Comparison of ENCODE assay signal across 10 mouse cellular contexts in genomic region chr5:139371118-139371517, GRCm38 (mm10). TPM values are rescaled to one million over a fixed set of nuclear protein-coding genes. Genes with fewer than 3 reads are reported as not detected.
A peak's percentile ranks its signal among the peaks of the same experiment; 100 is the strongest.
DNase-seq lines count a peak whose midpoint lies in the region; ATAC-seq and TF ChIP-seq lines count a peak whose summit lies in the region.
"Had no signal": no experiment of that assay in that cellular context is flagged by ENCODE, and none has a peak within 500 bp of the region (broad histone marks: within the 10 kb centered on the region; RNA-seq: fewer than 3 reads in every experiment).

No protein-coding gene starts in this region.

- TF ChIP-seq EP300 in lung, postnatal 0 days (IDR thresholded peaks at IDR 0.05), result no peak

- ATAC-seq in erythroblast, adult 5-6 weeks (replicated peaks; ENCODE audit: low FRiP score, poor library complexity, severe bottlenecking), result no peak
- no peak for ATAC-seq in lung, postnatal 0 days
- ATAC-seq in limb, embryonic 14.5 days (ENCODE audit: low FRiP score, low read depth), result no peak
- no peak for ATAC-seq in stomach, embryonic 14.5 days (ENCODE audit: insufficient number of reproducible peaks, insufficient read depth, low FRiP score, low read depth)

- no peaks in the 10 kb centered on the region for H3K27me3 ChIP-seq in erythroblast, embryonic 14.5 days (ENCODE audit: control insufficient read depth)
- no peaks in the 10 kb centered on the region for H3K27me3 ChIP-seq in lung, postnatal 0 days (replicated peaks; ENCODE audit: insufficient read depth, low read length)
- no peaks in the 10 kb centered on the region for H3K27me3 ChIP-seq in limb, embryonic 14.5 days (ENCODE audit: control insufficient read depth, insufficient read depth, low read length)
- H3K27me3 ChIP-seq in stomach, embryonic 14.5 days (ENCODE audit: control insufficient read depth, insufficient read depth, low read length), result no peaks in the 10 kb centered on the region

- H3K4me1 ChIP-seq in erythroblast, embryonic 14.5 days (ENCODE audit: control insufficient read depth), result peaks cover 91% of the 10 kb centered on the region
- peaks cover 12% of the 10 kb centered on the region for H3K4me1 ChIP-seq in lung, postnatal 0 days (ENCODE audit: insufficient read depth, low read depth, low read length)
- H3K4me1 ChIP-seq in limb, embryonic 14.5 days (ENCODE audit: control insufficient read depth, insufficient read depth, low read length), result peaks cover 18% of the 10 kb centered on the region
- peaks cover 5% of the 10 kb centered on the region; the same call in 1 of the 2 replicates for H3K4me1 ChIP-seq in stomach, embryonic 14.5 days (ENCODE audit: control insufficient read depth, insufficient read depth, low read length)

- peak overlapping the region; percentile 85 for H3K4me2 ChIP-seq in lung, postnatal 0 days (replicated peaks; ENCODE audit: low read depth, low read length)
- H3K4me2 ChIP-seq in limb, embryonic 14.5 days (replicated peaks; ENCODE audit: low read depth, low read length, severe bottlenecking), result peak overlapping the region; percentile 85
- peak overlapping the region; percentile 79 for H3K4me2 ChIP-seq in stomach, embryonic 14.5 days (replicated peaks; ENCODE audit: low read depth, low read length)

- H3K36me3 ChIP-seq in erythroblast, embryonic 14.5 days (ENCODE audit: control insufficient read depth), result peaks cover 14% of the 10 kb centered on the region
- no peaks in the 10 kb centered on the region for H3K36me3 ChIP-seq in lung, postnatal 0 days (ENCODE audit: insufficient read depth, low read length)
- H3K36me3 ChIP-seq in limb, embryonic 14.5 days (ENCODE audit: control insufficient read depth, insufficient read depth, low read length), result no peaks in the 10 kb centered on the region
- no peaks in the 10 kb centered on the region for H3K36me3 ChIP-seq in stomach, embryonic 14.5 days (ENCODE audit: control insufficient read depth, insufficient read depth, low read length)

- WGBS in lung, postnatal 0 days, result 46% methylated on average over 5 of the region's 5 CpGs
- whole genome bisulfite sequencing in limb, embryonic 14.5 days, result 73% methylated on average over 5 of the region's 5 CpGs
- WGBS in stomach, embryonic 14.5 days, result 61% methylated on average over 5 of the region's 5 CpGs

- peak overlapping the region; percentile 72 for H3K4me3 ChIP-seq in erythroblast, embryonic 14.5 days (replicated peaks)
- peak overlapping the region; percentile 60 for H3K4me3 ChIP-seq in lung, postnatal 0 days (ENCODE audit: low read depth, low read length)
- peak overlapping the region; percentile 71 for H3K4me3 ChIP-seq in limb, embryonic 14.5 days (replicated peaks; ENCODE audit: low read length)
- H3K4me3 ChIP-seq in stomach, embryonic 14.5 days (ENCODE audit: low read depth, low read length), result peak overlapping the region; percentile 58

- H3K9ac ChIP-seq in lung, postnatal 0 days (replicated peaks; ENCODE audit: low read depth), result peak overlapping the region; percentile 89
- peak overlapping the region; percentile 98 for H3K9ac ChIP-seq in limb, embryonic 14.5 days (ENCODE audit: low read depth, low read length, severe bottlenecking)
- H3K9ac ChIP-seq in stomach, embryonic 14.5 days (replicated peaks; ENCODE audit: low read depth, low read length), result peak overlapping the region; percentile 84; the same call in 1 of the 2 replicates

- no peak for TF ChIP-seq CTCF in lung, postnatal 0 days (IDR thresholded peaks at IDR 0.05)

- H3K9me3 ChIP-seq in erythroblast, embryonic 14.5 days (ENCODE audit: control insufficient read depth, low read length), result no peaks in the 10 kb centered on the region
- no peaks in the 10 kb centered on the region for H3K9me3 ChIP-seq in lung, postnatal 0 days (ENCODE audit: low read length)
- H3K9me3 ChIP-seq in limb, embryonic 14.5 days (ENCODE audit: control insufficient read depth, low read length), result no peaks in the 10 kb centered on the region
- H3K9me3 ChIP-seq in stomach, embryonic 14.5 days (ENCODE audit: control insufficient read depth, low read depth, low read length), result no peaks in the 10 kb centered on the region

- TF ChIP-seq POLR2A in limb, embryonic 14.5 days (IDR thresholded peaks at IDR 0.05; ENCODE audit: borderline replicate concordance, extremely low read depth, insufficient read depth, insufficient read length), result no peak

- H3K27ac ChIP-seq in lung, postnatal 0 days (ENCODE audit: low read length), result no peak overlapping the region
- peak overlapping the region; percentile 86; the same call in 1 of the 2 replicates for H3K27ac ChIP-seq in limb, embryonic 14.5 days (replicated peaks; ENCODE audit: low read depth, low read length)
- 0 out of 2 replicates have a peak overlapping the region, but pooled peaks have one; percentile 4 for H3K27ac ChIP-seq in stomach, embryonic 14.5 days (ENCODE audit: low read length)

- no peak for DNase-seq in lung, postnatal 0 days (ENCODE audit: low spot score)
- DNase-seq in lung, postnatal 36 days, result no peak
- DNase-seq in limb, embryonic 14.5 days (ENCODE audit: low spot score), result no peak
- no peak for DNase-seq in thymus, postnatal 14 days
- no peak for DNase-seq in MN1 (ENCODE audit: low spot score)

RNA-seq across cellular contexts. Expression of gene Gpr146, which starts 6.4 kb away (rescaled TPM):
- 8.1 and 9.7 TPM in 2 replicates for polyA plus RNA-seq in erythroblast, embryonic 14.5 days (2012)
- 27.3 and 37.2 TPM in 2 replicates for total RNA-seq in erythroblast, adult 5-6 weeks (2015; ENCODE audit: low replicate concordance)
- total RNA-seq in erythroblast, adult 5-6 weeks (2017; ENCODE audit: low replicate concordance), result 49.4 and 58.3 TPM in 2 replicates
- polyA plus RNA-seq in lung, postnatal 0 days (2015; fragmentation: Nextera tagmentation; extraction: Ambion mirVana), result 22.7 and 28.1 TPM in 2 replicates
- 1.9 and 2.4 TPM in 2 replicates for polyA plus RNA-seq in limb, embryonic 14.5 days (2012; rRNA removed)
- polyA plus RNA-seq in limb, embryonic 14.5 days (2014; fragmentation: Nextera tagmentation; extraction: Ambion mirVana), result 2.3 and 2.5 TPM in 2 replicates
- 1.3 and 1.5 TPM in 2 replicates for polyA plus RNA-seq in stomach, embryonic 14.5 days (2014; fragmentation: Nextera tagmentation; extraction: Ambion mirVana)

RNA-seq across cellular contexts. Expression of gene Cyp2w1, which starts 18.7 kb away (rescaled TPM):
- 0.02 and 0.06 TPM in 2 replicates for polyA plus RNA-seq in erythroblast, embryonic 14.5 days (2012)
- not detected in 2 replicates for total RNA-seq in erythroblast, adult 5-6 weeks (2015; ENCODE audit: low replicate concordance)
- not detected in 2 replicates for total RNA-seq in erythroblast, adult 5-6 weeks (2017; ENCODE audit: low replicate concordance)
- polyA plus RNA-seq in lung, postnatal 0 days (2015; fragmentation: Nextera tagmentation; extraction: Ambion mirVana), result not detected in 2 replicates
- polyA plus RNA-seq in limb, embryonic 14.5 days (2012; rRNA removed), result 29.3 and 36.2 TPM in 2 replicates
- 19.6 and 20.7 TPM in 2 replicates for polyA plus RNA-seq in limb, embryonic 14.5 days (2014; fragmentation: Nextera tagmentation; extraction: Ambion mirVana)
- 6.3 and 6.8 TPM in 2 replicates for polyA plus RNA-seq in stomach, embryonic 14.5 days (2014; fragmentation: Nextera tagmentation; extraction: Ambion mirVana)
- total RNA-seq: adrenal gland, adult 18-20 months; gastrocnemius, postnatal 4 days had no signal

RNA-seq across cellular contexts. Expression of gene Cox19, which starts 19.9 kb away (rescaled TPM):
- 5.5 and 10.5 TPM in 2 replicates for polyA plus RNA-seq in erythroblast, embryonic 14.5 days (2012)
- 4.2 and 6.5 TPM in 2 replicates for total RNA-seq in erythroblast, adult 5-6 weeks (2015; ENCODE audit: low replicate concordance)
- total RNA-seq in erythroblast, adult 5-6 weeks (2017; ENCODE audit: low replicate concordance), result 7.7 and 8.8 TPM in 2 replicates
- polyA plus RNA-seq in lung, postnatal 0 days (2015; fragmentation: Nextera tagmentation; extraction: Ambion mirVana), result 60.5 and 61.6 TPM in 2 replicates
- polyA plus RNA-seq in limb, embryonic 14.5 days (2012; rRNA removed), result 77.8 and 90.6 TPM in 2 replicates
- 108 and 111 TPM in 2 replicates for polyA plus RNA-seq in limb, embryonic 14.5 days (2014; fragmentation: Nextera tagmentation; extraction: Ambion mirVana)
- polyA plus RNA-seq in stomach, embryonic 14.5 days (2014; fragmentation: Nextera tagmentation; extraction: Ambion mirVana), result 105 and 120 TPM in 2 replicates

RNA-seq across cellular contexts. Expression of gene C130050O18Rik, which starts 34.0 kb away (rescaled TPM):
- not detected in 2 replicates for polyA plus RNA-seq in erythroblast, embryonic 14.5 days (2012)
- 1.9 and 2.1 TPM in 2 replicates for total RNA-seq in erythroblast, adult 5-6 weeks (2015; ENCODE audit: low replicate concordance)
- total RNA-seq in erythroblast, adult 5-6 weeks (2017; ENCODE audit: low replicate concordance), result 2.9 and 4.3 TPM in 2 replicates
- 2.2 and 3.3 TPM in 2 replicates for polyA plus RNA-seq in lung, postnatal 0 days (2015; fragmentation: Nextera tagmentation; extraction: Ambion mirVana)
- polyA plus RNA-seq in limb, embryonic 14.5 days (2012; rRNA removed), result 9.1 and 10.6 TPM in 2 replicates
- 6.4 and 7.5 TPM in 2 replicates for polyA plus RNA-seq in limb, embryonic 14.5 days (2014; fragmentation: Nextera tagmentation; extraction: Ambion mirVana)
- 0.48 and 1.3 TPM in 2 replicates for polyA plus RNA-seq in stomach, embryonic 14.5 days (2014; fragmentation: Nextera tagmentation; extraction: Ambion mirVana)

RNA-seq across cellular contexts. Expression of gene Adap1, which starts 45.7 kb away (rescaled TPM):
- polyA plus RNA-seq in erythroblast, embryonic 14.5 days (2012), result 0.13 and 0.17 TPM in 2 replicates
- total RNA-seq in erythroblast, adult 5-6 weeks (2015; ENCODE audit: low replicate concordance), result 8.3 and 11.9 TPM in 2 replicates
- total RNA-seq in erythroblast, adult 5-6 weeks (2017; ENCODE audit: low replicate concordance), result 5.4 and 9.1 TPM in 2 replicates
- 3.6 and 4.1 TPM in 2 replicates for polyA plus RNA-seq in lung, postnatal 0 days (2015; fragmentation: Nextera tagmentation; extraction: Ambion mirVana)
- 2.5 and 2.9 TPM in 2 replicates for polyA plus RNA-seq in limb, embryonic 14.5 days (2012; rRNA removed)
- polyA plus RNA-seq in limb, embryonic 14.5 days (2014; fragmentation: Nextera tagmentation; extraction: Ambion mirVana), result 1.7 and 2.7 TPM in 2 replicates
- polyA plus RNA-seq in stomach, embryonic 14.5 days (2014; fragmentation: Nextera tagmentation; extraction: Ambion mirVana), result 2.2 and 2.3 TPM in 2 replicates
